27 mouse cellular contexts compared by ENCODE assay signal in the genomic region with DNA sequence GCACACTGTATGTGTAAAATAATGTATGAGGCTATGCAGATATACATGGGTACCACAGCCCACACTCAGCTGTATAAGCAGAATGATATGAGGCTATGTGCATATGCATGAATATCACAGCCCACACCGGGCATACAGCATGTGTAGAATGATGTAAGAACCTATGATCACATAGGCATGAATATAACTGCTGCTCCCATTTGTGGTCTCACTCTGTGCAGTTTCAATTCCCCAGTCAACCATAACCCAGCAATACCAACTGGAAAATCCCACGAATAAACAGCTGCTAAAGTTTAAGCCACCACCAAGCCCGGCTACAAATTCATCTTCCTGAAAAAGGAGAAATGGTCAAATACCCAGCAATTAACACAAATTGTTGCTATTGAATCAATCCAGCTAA. TPM values are rescaled to one million over a fixed set of nuclear protein-coding genes. Genes with fewer than 3 reads are reported as not detected.
DNase-seq lines count a peak whose midpoint lies in the region; ATAC-seq and TF ChIP-seq lines count a peak whose summit lies in the region.
"Had no signal": no experiment of that assay in that cellular context is flagged by ENCODE, and none has a peak within 500 bp of the region (broad histone marks: within the 10 kb centered on the region; RNA-seq: fewer than 3 reads in every experiment).

No protein-coding gene starts in this region.

- no peak overlapping the region for H3K9ac ChIP-seq in neural tube, embryonic 14.5 days (replicated peaks; ENCODE audit: low read depth, low read length)
- no peak overlapping the region for H3K9ac ChIP-seq in neural tube, embryonic 15.5 days (replicated peaks)
- no peak overlapping the region for H3K9ac ChIP-seq in liver, postnatal 0 days (replicated peaks)
- H3K9ac ChIP-seq: embryonic facial prominence, embryonic 12.5 days; forebrain, embryonic 13.5 days; forebrain, embryonic 15.5 days; forebrain, postnatal 0 days had no signal

- H3K4me2 ChIP-seq in neural tube, embryonic 14.5 days (ENCODE audit: low read depth, low read length), result no peak overlapping the region
- H3K4me2 ChIP-seq in neural tube, embryonic 15.5 days, result no peak overlapping the region
- H3K4me2 ChIP-seq in liver, postnatal 0 days (ENCODE audit: low read depth, low read length), result no peak overlapping the region
- H3K4me2 ChIP-seq: embryonic facial prominence, embryonic 12.5 days; forebrain, embryonic 13.5 days; forebrain, embryonic 15.5 days had no signal

- DNase-seq in urinary bladder, adult 2 months (ENCODE audit: low spot score), result no peak
- DNase-seq in liver, postnatal 0 days, result no peak
- DNase-seq in kidney, adult 11 months, result no peak
- DNase-seq: adrenal gland, adult 8-10 months; adrenal gland, postnatal 14 days; adrenal gland, postnatal 36 days; cerebellum, adult 11-12 months; cerebellum, adult 2 months; cerebellum, adult 9-10 months; cerebellum, postnatal 10 days; cerebellum, postnatal 25 days; forebrain, postnatal 0 days had no signal

- TF ChIP-seq EP300 in liver, postnatal 0 days (IDR thresholded peaks at IDR 0.05; ENCODE audit: low read depth), result no peak

- WGBS in neural tube, embryonic 14.5 days, result 66% methylated on average over 3 of the region's 3 CpGs
- WGBS in neural tube, embryonic 15.5 days, result 49% methylated on average over 3 of the region's 3 CpGs
- WGBS in liver, postnatal 0 days (ENCODE audit: insufficient replicate concordance), result 78% methylated on average over 3 of the region's 3 CpGs

- H3K27ac ChIP-seq in neural tube, embryonic 14.5 days (ENCODE audit: low read depth, low read length), result peak overlapping the region; percentile 10; the same call in 1 of the 2 replicates
- no peak overlapping the region for H3K27ac ChIP-seq in neural tube, embryonic 15.5 days (replicated peaks)
- H3K27ac ChIP-seq in liver, postnatal 0 days (ENCODE audit: low read depth), result no peak overlapping the region
- H3K27ac ChIP-seq: embryonic facial prominence, embryonic 10.5 days; embryonic facial prominence, embryonic 12.5 days had no signal

- TF ChIP-seq CTCF in liver, postnatal 0 days (IDR thresholded peaks at IDR 0.05; ENCODE audit: low read depth), result no peak

- H3K27me3 ChIP-seq in neural tube, embryonic 14.5 days (ENCODE audit: control insufficient read depth, insufficient read depth, low read length), result no peaks in the 10 kb centered on the region
- H3K27me3 ChIP-seq in neural tube, embryonic 15.5 days (replicated peaks), result no peaks in the 10 kb centered on the region
- H3K27me3 ChIP-seq in liver, postnatal 0 days (ENCODE audit: insufficient read depth, low read length), result peaks cover 12% of the 10 kb centered on the region
- H3K27me3 ChIP-seq: forebrain, embryonic 15.5 days; Patski had no signal

- H3K4me3 ChIP-seq in neural tube, embryonic 14.5 days (ENCODE audit: low read depth, low read length), result no peak overlapping the region
- no peak overlapping the region for H3K4me3 ChIP-seq in neural tube, embryonic 15.5 days (replicated peaks)
- H3K4me3 ChIP-seq in liver, postnatal 0 days (ENCODE audit: low read depth, low read length), result no peak overlapping the region
- H3K4me3 ChIP-seq: embryonic facial prominence, embryonic 10.5 days; embryonic facial prominence, embryonic 12.5 days; forebrain, embryonic 13.5 days; forebrain, embryonic 15.5 days had no signal

- H3K4me1 ChIP-seq in neural tube, embryonic 14.5 days (ENCODE audit: control insufficient read depth, insufficient read depth, low read length), result peaks cover 13% of the 10 kb centered on the region; the same call in 1 of the 2 replicates
- H3K4me1 ChIP-seq in neural tube, embryonic 15.5 days, result peaks cover 26% of the 10 kb centered on the region
- peaks cover 3% of the 10 kb centered on the region for H3K4me1 ChIP-seq in liver, postnatal 0 days (ENCODE audit: insufficient read depth)

- no peak for ATAC-seq in neural tube, embryonic 14.5 days (ENCODE audit: low read depth)
- ATAC-seq in neural tube, embryonic 15.5 days (ENCODE audit: low FRiP score), result no peak
- 0 out of 2 replicates have a peak, but pooled peaks have one; percentile 25 for ATAC-seq in common myeloid progenitor, adult 5-6 weeks (replicated peaks; ENCODE audit: low read depth, poor library complexity, severe bottlenecking)
- peak; percentile 63 for ATAC-seq in megakaryocyte, adult 5-6 weeks (ENCODE audit: poor library complexity, severe bottlenecking)
- no peak for ATAC-seq in liver, postnatal 0 days
- ATAC-seq: activated CD4-positive, CD25-positive, alpha-beta regulatory T cell, adult 4 months; forebrain, embryonic 13.5 days; forebrain, embryonic 15.5 days; forebrain, postnatal 0 days; Patski had no signal

- no peaks in the 10 kb centered on the region for H3K9me3 ChIP-seq in neural tube, embryonic 14.5 days (ENCODE audit: control insufficient read depth, low read length)
- no peaks in the 10 kb centered on the region for H3K9me3 ChIP-seq in neural tube, embryonic 15.5 days (replicated peaks)
- no peaks in the 10 kb centered on the region for H3K9me3 ChIP-seq in liver, postnatal 0 days (ENCODE audit: low read length)
- H3K9me3 ChIP-seq: embryonic facial prominence, embryonic 10.5 days; embryonic facial prominence, embryonic 12.5 days; forebrain, embryonic 13.5 days; forebrain, embryonic 15.5 days; G1E had no signal

- H3K36me3 ChIP-seq in neural tube, embryonic 14.5 days (ENCODE audit: control insufficient read depth, insufficient read depth, low read length), result peaks cover 3% of the 10 kb centered on the region; the same call in 1 of the 2 replicates
- peaks cover 3% of the 10 kb centered on the region for H3K36me3 ChIP-seq in neural tube, embryonic 15.5 days
- peaks cover 33% of the 10 kb centered on the region for H3K36me3 ChIP-seq in liver, postnatal 0 days (replicated peaks; ENCODE audit: insufficient read depth, low read length)

RNA-seq across cellular contexts. Expression of gene Aqp6, which starts 17.4 kb away (rescaled TPM):
- 1.4 and 1.6 TPM in 2 replicates for polyA plus RNA-seq in neural tube, embryonic 14.5 days (2014; fragmentation: Nextera tagmentation; extraction: Ambion mirVana)
- polyA plus RNA-seq in neural tube, embryonic 15.5 days (2015; fragmentation: Nextera tagmentation; extraction: Ambion mirVana), result 0.64 and 0.72 TPM in 2 replicates
- total RNA-seq in common myeloid progenitor, adult 5-6 weeks (2017), result not detected in 2 replicates
- total RNA-seq in megakaryocyte, adult 5-6 weeks (2015), result not detected in 2 replicates
- not detected in 2 replicates for total RNA-seq in megakaryocyte, adult 5-6 weeks (2017)
- 0.03 and 0.07 TPM in 2 replicates for polyA plus RNA-seq in urinary bladder, adult 2 months (2012; rRNA removed)
- not detected in 2 replicates for polyA plus RNA-seq in liver, postnatal 0 days (2015; fragmentation: Nextera tagmentation; extraction: Ambion mirVana)
- total RNA-seq: adrenal gland, adult 18-20 months; adrenal gland, adult 8-10 months; adrenal gland, postnatal 14 days; adrenal gland, postnatal 36 days; forebrain, postnatal 0 days; G1E had no signal
- polyA plus RNA-seq: activated CD4-positive, CD25-positive, alpha-beta regulatory T cell, adult 4 months; C2C12; embryonic facial prominence, embryonic 10.5 days; embryonic facial prominence, embryonic 14.5 days; forebrain, embryonic 11.5 days; forebrain, embryonic 13.5 days; forebrain, embryonic 15.5 days; forebrain, postnatal 0 days; G1E; Patski had no signal

RNA-seq across cellular contexts. Expression of gene Aqp5, which starts 28.0 kb away (rescaled TPM):
- 1.4 and 2.1 TPM in 2 replicates for polyA plus RNA-seq in neural tube, embryonic 14.5 days (2014; fragmentation: Nextera tagmentation; extraction: Ambion mirVana)
- 1.00 and 3.7 TPM in 2 replicates for polyA plus RNA-seq in neural tube, embryonic 15.5 days (2015; fragmentation: Nextera tagmentation; extraction: Ambion mirVana)
- not detected in 2 replicates for total RNA-seq in common myeloid progenitor, adult 5-6 weeks (2017)
- not detected in 2 replicates for total RNA-seq in megakaryocyte, adult 5-6 weeks (2015)
- total RNA-seq in megakaryocyte, adult 5-6 weeks (2017), result not detected in 2 replicates
- 0.86 and 1.3 TPM in 2 replicates for polyA plus RNA-seq in urinary bladder, adult 2 months (2012; rRNA removed)
- 0.14 TPM in 1 of 2 replicates, not detected in the other for polyA plus RNA-seq in liver, postnatal 0 days (2015; fragmentation: Nextera tagmentation; extraction: Ambion mirVana)
- polyA plus RNA-seq: activated CD4-positive, CD25-positive, alpha-beta regulatory T cell, adult 4 months; embryonic facial prominence, embryonic 10.5 days; forebrain, embryonic 15.5 days; G1E had no signal

RNA-seq across cellular contexts. Expression of gene Racgap1, which starts 32.9 kb away (rescaled TPM):
- polyA plus RNA-seq in neural tube, embryonic 14.5 days (2014; fragmentation: Nextera tagmentation; extraction: Ambion mirVana), result 45.9 and 65.6 TPM in 2 replicates
- 59.4 and 84.9 TPM in 2 replicates for polyA plus RNA-seq in neural tube, embryonic 15.5 days (2015; fragmentation: Nextera tagmentation; extraction: Ambion mirVana)
- total RNA-seq in common myeloid progenitor, adult 5-6 weeks (2017), result 60.6 and 78.1 TPM in 2 replicates
- total RNA-seq in megakaryocyte, adult 5-6 weeks (2015), result 136 and 140 TPM in 2 replicates
- 184 and 201 TPM in 2 replicates for total RNA-seq in megakaryocyte, adult 5-6 weeks (2017)
- 5.4 and 6.1 TPM in 2 replicates for polyA plus RNA-seq in urinary bladder, adult 2 months (2012; rRNA removed)
- 28.6 and 31.9 TPM in 2 replicates for polyA plus RNA-seq in liver, postnatal 0 days (2015; fragmentation: Nextera tagmentation; extraction: Ambion mirVana)

RNA-seq across cellular contexts. Expression of gene Aqp2, which starts 39.7 kb away (rescaled TPM):
- polyA plus RNA-seq in neural tube, embryonic 14.5 days (2014; fragmentation: Nextera tagmentation; extraction: Ambion mirVana), result not detected in 2 replicates
- not detected in 2 replicates for polyA plus RNA-seq in neural tube, embryonic 15.5 days (2015; fragmentation: Nextera tagmentation; extraction: Ambion mirVana)
- total RNA-seq in common myeloid progenitor, adult 5-6 weeks (2017), result not detected in 2 replicates
- not detected in 2 replicates for total RNA-seq in megakaryocyte, adult 5-6 weeks (2015)
- not detected in 2 replicates for total RNA-seq in megakaryocyte, adult 5-6 weeks (2017)
- polyA plus RNA-seq in urinary bladder, adult 2 months (2012; rRNA removed), result not detected in 2 replicates
- polyA plus RNA-seq in liver, postnatal 0 days (2015; fragmentation: Nextera tagmentation; extraction: Ambion mirVana), result not detected in 2 replicates
- total RNA-seq: forebrain, postnatal 0 days had no signal
- polyA plus RNA-seq: activated CD4-positive, CD25-positive, alpha-beta regulatory T cell, adult 4 months; embryonic facial prominence, embryonic 10.5 days; embryonic facial prominence, embryonic 12.5 days; forebrain, embryonic 11.5 days; forebrain, embryonic 13.5 days; forebrain, embryonic 15.5 days; forebrain, postnatal 0 days; G1E; Patski had no signal

RNA-seq across cellular contexts. Expression of gene Asic1, which starts 51.6 kb away (rescaled TPM):
- polyA plus RNA-seq in neural tube, embryonic 14.5 days (2014; fragmentation: Nextera tagmentation; extraction: Ambion mirVana), result 66.0 and 69.8 TPM in 2 replicates
- polyA plus RNA-seq in neural tube, embryonic 15.5 days (2015; fragmentation: Nextera tagmentation; extraction: Ambion mirVana), result 59.3 and 68.9 TPM in 2 replicates
- not detected in 2 replicates for total RNA-seq in common myeloid progenitor, adult 5-6 weeks (2017)
- 0.05 TPM in 1 of 2 replicates, not detected in the other for total RNA-seq in megakaryocyte, adult 5-6 weeks (2015)
- total RNA-seq in megakaryocyte, adult 5-6 weeks (2017), result 0.11 TPM in 1 of 2 replicates, not detected in the other
- polyA plus RNA-seq in urinary bladder, adult 2 months (2012; rRNA removed), result 0.19 and 0.22 TPM in 2 replicates
- polyA plus RNA-seq in liver, postnatal 0 days (2015; fragmentation: Nextera tagmentation; extraction: Ambion mirVana), result 0.38 and 0.54 TPM in 2 replicates
- polyA plus RNA-seq: G1E had no signal

Comparison
In these comparisons a context has a peak if more than half of its experiments do, and no peak if none do; other contexts are left out.
1. ATAC-seq: peak in common myeloid progenitor, adult 5-6 weeks (single experiment) and megakaryocyte, adult 5-6 weeks (single experiment); none in neural tube, embryonic 14.5 days (single experiment), neural tube, embryonic 15.5 days (single experiment) and liver, postnatal 0 days (single experiment).